Mouse (Mus musculus): ENCODE measurements around the gene Mpp1. TPM values are rescaled to one million over a fixed set of nuclear protein-coding genes. Genes with fewer than 3 reads are reported as not detected.

The Mpp1 gene
- polyA plus RNA-seq, 1 experiment from 2014 or later: 21.4 TPM

Other genes starting within 250 kb of the Mpp1 start
- gene Gab3, start 45.6 kb downstream of the Mpp1 start, polyA plus RNA-seq (2016; fragmentation: Nextera tagmentation; extraction: Ambion mirVana): 0.56 and 0.77 TPM in 2 replicates
- 266 and 289 TPM in 2 replicates for gene Dkc1, start 35.2 kb downstream of the Mpp1 start, polyA plus RNA-seq (2016; fragmentation: Nextera tagmentation; extraction: Ambion mirVana)
- not detected in 2 replicates for gene Smim9, start 32.8 kb upstream of the Mpp1 start, polyA plus RNA-seq (2016; fragmentation: Nextera tagmentation; extraction: Ambion mirVana)